Mouse (Mus musculus) retina, embryonic 14.5 days (tissue): ENCODE measurements around the gene Tatdn2.
A peak's percentile ranks its signal among the peaks of the same experiment; 100 is the strongest.
"Not testable (repeated sequence)": the region's sequence is repeated elsewhere in the genome, so short reads cannot be mapped to it uniquely, and the experiment has no call there.

Experiments used
- DNase-seq: peaks from one replicate; pipeline ENCODE4 v3.0.0-alpha.2; 2015; ENCODE audit warnings: low spot score

Tatdn2 gene

GRCm38 (mm10) chr6:113672029-113672428, 24.8 kb upstream of the Tatdn2 start:
- DNase-seq, result not testable (repeated sequence)

- DNase-seq, result no peak
These were observed 23.9 kb upstream of the Tatdn2 start for GRCm38 (mm10) chr6:113672989-113673388.

DNA sequence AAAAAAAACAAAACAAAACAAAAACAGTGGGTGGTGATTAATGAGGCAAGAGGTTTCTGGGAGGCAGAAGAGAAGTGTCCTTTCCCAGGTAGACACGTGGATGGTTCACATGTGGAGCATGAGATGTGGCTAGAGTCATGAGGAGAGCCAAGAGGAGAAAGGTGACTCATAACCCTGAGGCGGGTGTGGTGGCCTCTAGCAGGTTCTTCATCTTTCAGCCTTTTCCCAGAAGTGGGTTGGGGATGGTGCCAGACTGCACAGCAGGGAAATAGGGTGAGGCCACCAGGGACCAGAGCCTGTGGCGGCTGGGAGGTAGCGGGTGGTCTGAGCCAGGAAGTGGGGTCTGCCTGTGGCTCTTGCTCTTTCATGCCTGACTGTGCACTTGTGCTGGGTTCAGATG, 21.6 kb upstream of the Tatdn2 start:
- no peak for DNase-seq

GRCm38 (mm10) chr6:113675991-113676390, 20.9 kb upstream of the Tatdn2 start:
- no peak for DNase-seq

DNA sequence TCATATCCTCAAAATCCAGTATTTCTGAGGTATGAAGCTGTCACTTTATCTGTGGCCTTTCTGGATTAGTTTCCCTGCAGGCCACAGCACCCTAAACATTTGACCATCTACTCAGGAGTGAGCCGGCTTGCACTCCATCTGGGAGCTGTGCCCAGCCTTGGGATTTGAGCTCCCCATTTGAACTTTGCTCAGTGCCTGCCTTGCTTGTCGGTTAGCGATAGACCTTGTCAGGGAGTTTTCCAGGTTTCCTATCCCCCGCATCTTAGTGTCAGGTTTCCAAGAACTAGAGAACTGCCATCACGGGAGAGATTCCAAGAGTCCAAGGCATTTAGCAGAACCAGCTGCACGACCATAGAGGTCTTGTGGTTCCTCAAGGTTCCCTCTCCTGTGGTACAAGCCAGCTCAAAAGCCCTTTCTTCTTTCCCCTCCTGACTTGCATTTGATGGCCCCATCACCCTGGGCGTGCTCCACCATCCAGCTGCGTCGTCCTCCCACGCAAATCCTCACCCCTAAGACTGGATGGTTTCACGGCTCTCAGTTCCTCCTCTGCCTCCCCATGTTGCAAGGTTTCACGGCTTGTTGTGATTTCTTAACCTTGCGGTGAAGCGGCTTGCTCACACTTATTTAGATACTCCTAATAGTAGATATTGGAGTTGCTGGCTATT, 19.6 kb upstream of the Tatdn2 start:
- DNase-seq, result no peak

DNA sequence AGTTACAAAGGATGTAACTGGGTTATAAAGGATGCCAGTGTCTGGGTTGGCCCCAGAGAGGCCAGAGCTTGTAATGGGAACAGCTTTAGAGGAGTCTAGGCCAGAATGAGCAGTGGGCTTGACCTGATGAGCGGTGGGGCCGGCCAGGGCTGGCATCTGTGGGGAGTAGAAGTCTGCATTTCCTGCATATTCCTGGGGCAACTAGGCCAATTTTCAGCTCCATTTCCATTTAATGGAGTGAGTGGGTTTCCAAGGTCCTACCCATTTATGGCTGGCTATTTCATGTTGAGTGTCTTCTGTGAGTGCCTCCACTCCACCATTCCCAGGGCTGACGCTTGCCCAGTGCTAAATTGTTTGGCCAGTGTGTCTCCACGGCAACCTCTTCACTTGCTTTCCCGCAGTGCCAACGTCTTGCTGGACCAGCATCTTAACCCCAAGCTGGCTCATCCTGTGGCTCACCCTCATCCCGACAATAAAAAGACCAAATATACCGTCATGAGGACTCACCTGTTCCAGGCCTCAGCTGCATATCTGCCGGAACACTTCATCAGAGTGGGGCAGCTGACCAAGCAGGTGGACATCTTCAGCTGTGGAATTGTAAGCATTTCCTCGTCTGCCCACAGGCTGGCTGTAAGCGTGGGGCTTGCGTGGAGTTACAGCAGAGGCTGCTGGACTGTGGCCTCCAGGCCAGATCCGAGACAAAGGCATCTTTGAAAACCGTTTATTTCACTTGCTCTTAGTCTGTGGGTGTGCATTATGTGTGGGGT, 18.4 kb upstream of the Tatdn2 start:
- DNase-seq, result peak; percentile 54

DNA sequence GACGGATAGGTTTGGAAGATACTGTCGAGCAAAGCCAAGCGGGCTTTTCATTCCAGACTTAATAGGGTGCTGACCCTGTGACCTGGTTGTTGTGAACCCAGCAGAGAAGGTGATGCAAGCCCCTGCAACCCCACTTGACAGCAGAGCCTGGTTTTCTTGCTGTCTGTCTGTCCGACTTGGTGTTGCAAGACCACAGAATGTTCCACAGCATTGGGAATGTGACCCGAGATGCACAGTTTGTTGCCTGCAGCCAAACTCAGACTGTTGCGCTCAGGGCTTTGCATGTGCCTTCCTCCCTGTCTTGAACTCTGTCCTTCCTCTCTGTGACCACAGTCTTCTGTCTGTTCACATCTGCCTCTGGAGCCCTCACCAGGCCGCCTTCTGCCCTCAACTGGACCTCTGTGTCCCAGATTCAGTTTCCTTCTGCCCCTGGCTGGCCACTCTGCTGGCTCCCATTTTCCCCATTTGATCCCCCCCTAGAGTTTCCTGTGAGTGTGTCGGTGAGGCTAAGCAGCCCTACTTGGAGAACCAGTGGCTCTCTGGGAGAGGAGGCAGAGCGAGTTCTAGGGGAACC, 16.8 kb upstream of the Tatdn2 start:
- DNase-seq, result no peak

DNA sequence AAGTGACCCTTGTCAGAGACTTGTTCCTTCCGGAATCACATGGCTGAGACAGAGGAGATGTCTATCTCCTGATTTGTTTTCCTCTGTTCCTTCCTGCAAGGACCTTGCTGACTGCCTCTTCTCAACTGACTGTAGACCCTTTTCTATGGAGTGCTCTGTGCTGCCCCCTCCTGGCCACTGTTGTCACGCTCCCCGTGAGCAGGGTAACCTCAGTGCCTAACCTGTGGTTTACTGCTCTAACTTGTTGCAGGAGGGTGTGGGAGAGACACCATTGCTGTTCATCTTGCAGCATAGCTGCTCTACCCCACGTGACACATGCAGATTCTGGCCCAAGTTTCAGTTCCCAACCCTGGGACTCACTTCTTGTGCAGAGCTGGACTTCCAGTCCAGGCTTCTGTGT, 15.6 kb upstream of the Tatdn2 start:
- peak; percentile 89 for DNase-seq

DNA sequence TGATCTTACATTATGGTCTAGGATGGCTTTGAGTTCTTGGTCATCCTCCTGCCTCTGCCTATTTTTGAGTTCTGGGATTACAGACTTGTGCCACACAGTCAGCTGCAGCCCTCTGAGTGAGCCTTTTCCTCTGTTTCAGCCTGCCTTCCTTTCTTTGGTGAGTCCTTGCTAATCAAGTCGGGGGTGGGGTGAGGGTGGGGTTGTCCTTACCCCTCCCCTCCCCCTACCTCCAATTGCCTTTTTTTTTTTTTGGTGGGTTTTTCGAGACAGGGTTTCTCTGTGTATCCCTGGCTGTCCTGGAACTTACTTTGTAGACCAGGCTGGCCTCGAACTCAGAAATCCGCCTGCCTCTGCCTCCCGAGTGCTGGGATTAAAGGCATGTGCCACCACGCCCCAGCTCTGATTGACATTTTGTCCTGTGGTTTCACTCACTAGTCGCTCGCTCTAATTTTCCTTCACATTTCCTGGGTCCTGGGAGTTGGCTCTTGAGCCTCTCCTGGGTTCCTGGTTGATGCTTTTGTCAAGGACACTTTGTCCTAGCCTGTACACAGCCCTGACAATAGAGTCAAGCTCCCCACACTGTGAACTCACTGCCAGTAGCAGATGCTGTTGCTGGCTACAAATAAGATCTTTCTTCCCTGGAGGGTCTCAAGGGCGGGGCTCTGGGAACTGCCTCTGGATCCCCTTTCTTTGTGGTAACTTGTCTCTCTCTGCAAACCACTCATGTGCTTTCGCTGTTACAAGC, 13.6 kb upstream of the Tatdn2 start:
- no peak for DNase-seq

- no peak for DNase-seq
These were observed 10.2 kb upstream of the Tatdn2 start for GRCm38 (mm10) chr6:113686551-113687125.

DNA sequence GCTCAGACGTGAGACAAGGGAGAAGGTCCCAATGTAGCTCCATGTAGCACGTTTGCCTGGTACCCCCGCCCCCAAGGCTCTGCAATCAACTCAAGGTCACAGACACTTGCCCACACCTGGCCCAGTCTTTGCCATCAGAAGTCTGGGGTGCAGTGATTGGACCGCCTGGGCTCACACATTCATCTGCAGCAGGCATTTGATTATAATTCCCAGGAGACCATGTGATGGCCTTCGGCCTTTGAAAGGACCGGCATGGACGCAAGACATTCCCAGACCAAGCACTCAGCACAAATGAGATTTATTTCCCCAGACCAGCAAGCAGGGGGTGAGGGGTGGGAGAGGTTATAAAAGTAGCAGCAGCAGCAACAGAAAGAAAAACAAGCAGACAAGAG, 6.8 kb upstream of the Tatdn2 start:
- DNase-seq, result peak; percentile 29

GRCm38 (mm10) chr6:113690400-113691083, 6.3 kb upstream of the Tatdn2 start:
- DNase-seq, result peak; percentile 33

DNA sequence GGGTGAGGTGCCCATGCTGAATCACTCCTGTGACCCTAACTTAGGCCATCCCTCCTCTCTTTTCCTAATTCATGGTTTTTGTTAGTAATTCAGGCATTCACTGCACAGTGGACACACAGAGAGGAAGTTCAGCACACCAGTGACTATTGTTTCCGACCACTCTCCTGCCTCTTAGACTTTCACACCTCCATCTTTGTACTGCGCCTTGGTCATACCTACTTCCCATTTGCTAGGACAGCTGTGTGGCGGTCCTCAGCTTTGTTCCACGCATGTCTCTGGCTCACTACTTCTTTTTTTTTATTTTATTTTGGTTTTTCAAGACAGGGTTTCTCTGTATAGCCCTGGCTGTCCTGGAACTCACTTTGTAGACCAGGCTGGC, 5.8 kb upstream of the Tatdn2 start:
- DNase-seq, result no peak

GRCm38 (mm10) chr6:113692661-113693133, 4.2 kb upstream of the Tatdn2 start:
- DNase-seq, result no peak

DNA sequence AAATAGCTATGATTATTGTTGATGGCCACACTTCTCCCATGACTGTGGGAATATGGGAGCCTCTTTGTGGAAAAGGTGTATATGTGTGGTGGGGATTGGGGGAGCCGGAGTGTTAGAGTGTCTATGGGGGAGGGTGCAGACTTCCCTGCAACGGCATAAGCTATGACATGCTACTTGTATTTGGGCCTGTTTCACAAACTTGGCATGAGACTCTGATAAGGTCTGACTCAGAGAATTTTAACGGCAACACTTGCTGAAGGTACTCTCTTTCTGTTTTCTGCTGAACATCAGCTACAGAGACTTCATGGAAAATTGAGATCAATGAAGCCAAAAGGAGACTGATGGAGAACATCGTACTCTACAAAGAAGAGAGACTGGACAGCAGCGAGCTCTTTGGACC, 3.5 kb upstream of the Tatdn2 start:
- no peak for DNase-seq

- no peak for DNase-seq
These were observed 1.6 kb upstream of the Tatdn2 start for GRCm38 (mm10) chr6:113695203-113695602.

- no peak for DNase-seq
These were observed 989 bp upstream of the Tatdn2 start for GRCm38 (mm10) chr6:113695766-113696355.

DNA sequence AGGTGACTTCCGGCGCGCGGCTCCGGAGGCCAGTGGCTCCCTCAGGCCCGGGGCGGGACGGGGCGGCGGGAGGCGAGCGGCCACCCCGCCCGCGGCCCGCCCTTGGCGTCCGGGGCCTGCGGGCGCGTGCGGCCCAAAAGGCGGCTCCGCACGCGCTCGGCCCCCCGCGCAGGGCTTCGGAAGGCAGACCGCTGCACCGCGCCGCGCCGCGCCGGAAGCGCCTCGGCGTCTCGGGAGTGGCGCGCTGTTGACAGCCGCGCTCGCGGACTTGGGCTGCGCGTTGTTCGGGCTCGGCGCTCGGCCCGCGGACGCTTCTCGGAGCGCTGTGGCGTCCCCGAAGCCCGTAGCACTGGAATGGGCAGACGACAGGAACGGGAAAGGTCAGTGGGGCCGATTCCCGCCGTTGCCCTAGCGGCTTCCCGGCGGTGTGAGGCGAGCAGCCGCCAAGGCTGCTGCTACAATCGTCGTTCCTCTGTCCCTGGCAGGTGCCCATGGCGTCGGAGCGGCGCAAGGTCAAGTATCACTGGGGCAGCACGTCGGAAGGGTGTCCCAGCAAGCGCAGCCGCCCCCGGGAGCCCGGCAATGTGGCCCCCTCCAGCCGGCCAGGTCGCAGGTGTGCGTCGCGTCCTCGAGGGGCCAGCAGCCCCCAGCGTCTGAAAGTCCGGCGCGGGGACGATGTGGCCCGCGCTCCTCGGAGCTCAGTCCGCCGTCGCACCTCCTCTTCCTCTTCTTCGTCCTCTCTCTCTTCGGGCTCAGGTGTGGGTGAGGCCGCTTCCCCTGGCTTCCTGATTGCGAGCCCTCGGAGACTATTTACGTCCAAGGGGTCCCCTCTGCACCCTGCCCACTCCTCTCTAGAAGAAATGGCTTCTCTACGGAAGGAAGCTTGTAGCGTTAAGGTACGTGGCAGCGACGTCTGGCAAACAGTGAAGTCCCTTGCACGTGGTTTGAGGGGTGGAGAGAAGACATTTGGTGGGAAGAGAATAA, 664 bp downstream of the Tatdn2 start:
- DNase-seq, result peak; percentile 12

DNA sequence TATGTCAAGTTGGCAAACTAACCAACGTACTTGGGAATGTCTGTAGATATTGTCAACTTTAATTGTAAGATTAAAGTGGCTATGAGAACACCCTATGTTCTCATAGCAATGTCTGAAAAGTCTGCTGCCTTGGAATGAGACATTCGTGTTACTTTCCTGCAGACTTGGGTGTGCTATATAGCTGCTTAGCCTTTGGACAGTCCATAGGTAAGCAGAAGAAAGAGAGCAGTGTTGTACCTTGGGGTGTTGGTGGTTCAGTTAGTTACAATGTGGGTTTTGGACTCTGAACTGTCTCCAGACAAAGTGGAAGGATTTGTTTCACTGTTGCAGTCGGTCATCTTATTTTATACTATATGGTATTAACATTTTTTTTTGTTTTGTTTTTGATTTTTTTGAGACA, 15.9 kb downstream of the Tatdn2 start:
- DNase-seq, result no peak

DNA sequence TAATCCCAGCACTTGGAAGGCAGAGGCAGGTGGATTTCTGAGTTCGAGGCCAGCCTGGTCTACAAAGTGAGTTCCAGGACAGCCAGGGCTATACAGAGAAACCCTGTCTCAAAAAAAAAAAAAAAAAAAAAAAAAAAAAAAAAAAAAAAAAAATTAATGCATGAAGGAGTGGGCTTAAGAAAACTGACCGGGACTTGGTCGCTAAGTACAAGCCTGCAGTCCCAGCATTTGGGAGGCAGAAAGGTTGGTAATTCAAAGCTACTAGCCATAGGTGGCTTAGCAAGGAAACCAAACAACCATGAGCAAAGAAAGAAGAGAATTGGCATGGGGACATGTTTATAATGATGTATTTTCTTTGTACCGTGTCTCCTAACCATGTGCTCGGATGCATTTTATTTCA, 16.5 kb downstream of the Tatdn2 start:
- not testable (repeated sequence) for DNase-seq
